Mouse (Mus musculus): ENCODE results near the gene Plet1. TPM values are rescaled to one million over a fixed set of nuclear protein-coding genes. Genes with fewer than 3 reads are reported as not detected.
A peak's percentile ranks its signal among the peaks of the same experiment; 100 is the strongest.

Gene Plet1
- total RNA-seq, 1 experiment from 2014 or later = 0.33 TPM

- DNase-seq = no peak
These were observed 1.3 kb downstream of the Plet1 start for GRCm38 (mm10) chr9:50495405-50496150.

DNA sequence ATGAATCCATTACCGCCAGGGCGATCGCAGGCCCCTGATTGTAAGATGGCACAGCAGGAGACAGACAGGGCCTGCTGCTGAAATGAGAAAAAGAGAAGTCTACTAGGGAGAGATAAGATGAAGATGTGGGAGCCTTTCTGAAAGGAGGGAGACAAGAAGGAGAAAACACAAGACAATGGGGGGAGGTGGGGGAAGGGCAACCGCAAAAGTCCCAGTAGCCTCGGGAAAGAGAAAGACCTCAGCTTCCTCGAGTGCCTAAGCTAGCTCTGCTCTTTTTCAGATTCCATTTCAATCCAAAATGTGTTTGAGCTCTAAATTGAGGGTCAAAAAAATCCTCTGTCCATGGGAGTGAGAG, 1.8 kb downstream of the Plet1 start:
- no peak for DNase-seq

DNA sequence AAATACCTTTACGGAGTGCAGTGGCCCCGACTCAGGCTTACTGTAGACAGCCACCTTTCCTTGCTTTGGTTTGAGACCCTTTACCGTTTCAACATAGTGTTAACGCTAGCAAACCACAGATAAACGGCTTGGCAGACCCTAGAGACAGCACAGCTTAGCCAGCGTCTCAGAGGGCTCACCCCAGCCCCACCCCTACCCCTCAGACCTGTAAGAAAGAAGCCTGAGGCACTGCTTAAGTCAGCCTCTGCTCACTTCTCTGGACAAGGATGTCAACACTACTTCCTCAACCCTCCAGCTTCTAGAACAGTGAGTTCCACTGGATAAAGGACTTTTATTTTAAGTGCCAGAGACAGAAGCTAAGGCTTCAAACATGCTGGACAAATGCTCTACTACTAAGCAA, 2.2 kb downstream of the Plet1 start:
- DNase-seq = no peak

- no peak for DNase-seq
These were observed 2.8 kb downstream of the Plet1 start for GRCm38 (mm10) chr9:50497076-50497475.

GRCm38 (mm10) chr9:50497536-50497935, 3.2 kb downstream of the Plet1 start:
- peak; percentile 35 for DNase-seq

- DNase-seq = no peak
These were observed 4.5 kb downstream of the Plet1 start for GRCm38 (mm10) chr9:50498815-50499214.

- no peak for DNase-seq
These were observed 5.5 kb downstream of the Plet1 start for GRCm38 (mm10) chr9:50499781-50500180.

DNA sequence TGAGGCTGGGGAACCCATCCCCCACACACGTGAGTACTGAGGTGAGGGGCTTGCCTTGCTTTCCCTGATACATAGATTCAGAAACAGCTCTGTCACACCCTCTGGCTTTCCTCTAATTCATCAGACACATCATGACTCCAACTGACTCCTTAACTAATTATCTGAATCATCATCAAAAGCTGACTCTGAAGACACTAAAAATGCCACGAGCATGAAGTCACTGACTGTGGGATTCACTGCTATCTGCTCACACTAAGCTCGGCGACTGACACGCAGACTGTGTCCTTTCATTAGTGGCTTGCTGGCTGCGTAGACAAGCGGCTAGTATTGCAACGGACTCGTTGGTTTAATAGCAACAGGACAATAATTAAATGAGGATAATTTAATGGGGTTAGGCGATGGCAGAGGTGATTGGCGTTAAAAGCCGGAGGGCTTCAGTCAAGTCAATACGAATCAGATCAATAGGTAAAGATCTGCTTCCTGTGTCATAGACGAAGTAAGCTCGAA, 6.2 kb downstream of the Plet1 start:
- no peak for DNase-seq

GRCm38 (mm10) chr9:50500974-50501501, 6.7 kb downstream of the Plet1 start:
- DNase-seq = no peak

DNA sequence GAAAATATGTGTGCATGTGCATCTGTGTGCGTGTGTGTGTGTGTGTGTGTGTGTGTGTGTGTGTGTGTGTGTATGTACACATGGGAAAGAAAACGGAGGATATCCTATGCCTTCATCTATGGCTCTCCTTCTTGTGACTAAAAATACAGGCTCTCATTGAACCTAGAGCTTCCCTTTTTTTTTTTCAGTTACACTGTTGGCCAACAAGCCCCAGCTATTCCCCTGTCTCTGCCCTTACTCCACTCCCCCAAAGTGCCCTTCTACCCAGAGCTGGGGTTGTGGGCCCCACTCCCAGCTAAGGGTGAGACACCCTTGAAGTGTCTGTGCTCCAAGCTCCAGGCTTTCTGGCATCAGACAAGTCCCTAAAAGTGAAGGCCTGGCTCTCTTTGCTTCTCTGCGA, 8.6 kb downstream of the Plet1 start:
- DNase-seq = no peak

- DNase-seq = no peak
These were observed 11.1 kb downstream of the Plet1 start for GRCm38 (mm10) chr9:50505405-50505804.

- DNase-seq = no peak
These were observed 13.2 kb downstream of the Plet1 start for GRCm38 (mm10) chr9:50507570-50507969.

GRCm38 (mm10) chr9:50515462-50515861, 21.1 kb downstream of the Plet1 start:
- no peak for DNase-seq

DNA sequence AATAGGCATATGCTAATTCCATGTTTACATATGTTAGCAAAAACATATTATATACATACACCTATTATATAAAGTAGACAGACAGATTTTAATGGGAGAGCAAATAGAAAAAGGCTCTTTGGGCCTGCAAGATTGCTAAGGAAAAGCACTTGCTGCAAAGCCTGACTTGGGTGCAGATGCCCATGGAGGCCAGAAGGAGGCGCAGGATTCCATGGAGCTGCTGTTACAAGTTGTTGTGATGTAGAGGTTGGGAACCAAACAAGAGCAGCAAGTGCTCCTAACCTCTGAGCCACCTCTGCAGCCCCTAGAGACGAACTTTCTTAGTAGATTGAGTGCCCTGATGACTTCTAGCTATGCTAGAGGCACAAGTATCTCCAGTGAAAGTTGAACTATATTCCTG, 24.5 kb downstream of the Plet1 start:
- DNase-seq = peak; percentile 48

DNA sequence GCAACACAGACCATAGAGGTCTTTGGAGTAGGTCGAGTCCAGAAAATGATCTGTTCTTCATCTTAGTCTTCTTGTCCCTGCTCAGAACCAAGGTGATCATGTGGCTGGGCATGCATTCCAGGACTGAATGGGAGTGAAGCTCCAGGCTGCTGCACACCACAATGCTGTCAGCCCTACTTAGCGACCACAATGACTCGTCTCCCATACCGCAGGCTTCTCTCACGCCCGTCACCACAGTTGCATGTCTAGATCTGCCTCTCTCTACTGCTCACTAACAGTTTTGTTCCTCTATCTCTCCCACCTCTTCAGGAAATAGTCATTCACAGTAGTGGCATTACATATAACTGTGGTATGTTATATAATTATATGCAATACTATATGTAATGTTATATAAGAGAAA, 26.4 kb downstream of the Plet1 start:
- DNase-seq = no peak

DNA sequence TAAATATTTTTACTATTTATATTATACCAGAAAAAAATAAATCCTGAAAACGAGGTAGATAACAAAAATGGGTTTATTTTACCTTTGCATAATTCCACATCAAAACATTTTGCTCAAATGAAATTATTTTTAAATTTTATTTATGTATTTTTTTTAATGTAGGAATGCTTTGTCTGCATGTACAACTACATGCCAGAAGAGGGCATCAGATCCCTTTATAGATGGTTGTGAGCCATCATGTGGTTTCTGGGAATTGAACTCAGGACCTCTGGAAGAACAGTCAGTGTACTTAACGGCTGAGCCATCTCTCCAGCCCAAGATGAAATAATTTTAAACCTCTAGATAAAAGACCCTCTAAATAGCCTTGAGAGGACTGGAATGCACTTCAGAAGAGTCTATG, 27.2 kb downstream of the Plet1 start:
- no peak for DNase-seq

DNA sequence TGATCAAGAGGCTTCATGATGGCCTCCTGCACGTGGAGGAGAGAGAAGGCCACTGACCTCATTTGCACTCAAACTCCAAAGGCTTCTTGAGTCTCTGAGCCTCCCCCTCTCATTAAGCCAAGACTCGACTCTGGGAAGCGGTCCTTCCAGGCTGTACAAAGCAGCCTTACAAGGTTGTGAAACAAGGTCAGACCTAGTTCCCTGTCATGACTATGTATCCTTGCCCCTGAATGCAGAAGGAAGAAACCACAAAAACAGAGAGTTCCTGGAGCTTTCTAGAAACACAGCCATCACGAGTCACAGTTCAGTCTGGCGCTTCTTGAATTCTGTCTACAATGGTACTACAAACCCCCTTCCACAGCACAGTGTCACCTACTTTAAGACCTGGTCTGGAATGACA, 28.2 kb downstream of the Plet1 start:
- no peak for DNase-seq

GRCm38 (mm10) chr9:50524936-50525335, 30.6 kb downstream of the Plet1 start:
- peak; percentile 57 for DNase-seq

DNA sequence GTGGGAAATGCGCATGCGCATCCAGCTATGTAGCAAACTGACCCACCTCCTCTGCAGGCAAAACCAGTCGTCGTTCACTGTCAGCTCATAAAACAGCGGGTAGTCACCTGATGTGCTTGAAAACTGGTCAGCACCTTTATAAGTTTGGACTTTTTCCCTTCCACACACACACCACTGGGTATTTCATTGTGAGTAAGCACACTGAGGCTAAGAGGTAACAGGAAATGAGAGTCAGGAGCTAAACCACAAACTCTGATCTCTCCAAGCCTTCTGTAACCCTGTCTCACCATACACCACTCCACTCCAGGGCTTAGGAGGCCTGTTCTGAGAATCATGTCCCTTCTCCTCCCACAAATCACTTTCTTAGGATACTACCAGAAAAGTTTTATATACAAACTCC, 31.3 kb downstream of the Plet1 start:
- no peak for DNase-seq

DNA sequence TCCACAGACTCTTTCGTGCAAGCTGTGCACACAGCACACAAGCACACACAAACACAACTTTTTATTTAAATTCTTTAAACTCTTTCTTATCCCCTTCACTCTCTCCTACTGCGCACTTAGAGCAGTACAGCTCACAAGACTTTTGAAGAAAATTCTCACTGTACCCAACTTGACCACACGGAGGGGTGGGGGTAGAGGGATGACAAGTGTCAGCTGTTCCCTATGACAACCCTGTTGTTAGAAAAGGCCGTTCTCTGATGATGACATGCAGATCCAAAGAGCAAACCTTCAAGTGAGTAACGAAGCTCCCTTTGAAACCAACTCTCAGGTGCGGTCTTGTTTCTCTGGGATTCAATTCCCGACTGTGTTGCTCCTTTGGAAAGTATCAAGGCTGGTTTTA, 33.5 kb downstream of the Plet1 start:
- no peak for DNase-seq

DNA sequence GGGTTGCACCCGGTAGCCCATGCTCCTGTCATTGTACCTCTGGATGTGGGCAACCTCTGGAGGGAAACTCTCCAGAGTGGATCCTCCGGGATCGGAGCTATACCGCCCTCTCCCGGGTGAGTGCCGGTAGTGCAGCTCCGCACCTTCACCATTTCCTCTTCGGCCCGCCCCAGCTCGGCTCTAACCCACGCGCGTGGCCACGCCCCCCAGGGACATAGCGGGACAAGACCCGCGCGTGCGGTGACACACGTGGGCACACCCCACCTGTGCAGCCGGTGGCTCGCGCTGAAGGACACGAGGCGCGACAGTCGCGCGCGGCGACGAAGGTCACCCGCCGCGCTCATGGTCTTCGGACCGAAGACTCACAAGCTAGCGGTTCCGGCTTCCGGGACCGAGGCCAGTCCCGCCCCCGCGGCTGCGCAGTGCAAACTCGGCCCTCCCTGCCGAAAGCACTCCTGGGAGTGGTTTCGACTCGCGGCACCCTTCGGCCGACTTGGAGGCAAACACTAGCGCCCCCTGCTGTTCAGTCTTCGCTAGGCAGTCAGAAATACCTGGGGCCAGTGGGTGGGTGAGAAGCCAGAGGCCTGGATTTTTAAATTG, 34.1 kb downstream of the Plet1 start, which contains the start of gene Pts:
Gene Pts, minus strand, starts transcription at position 432 of the 600 bp plus-strand sequence.
- peak; percentile 99 for DNase-seq

DNA sequence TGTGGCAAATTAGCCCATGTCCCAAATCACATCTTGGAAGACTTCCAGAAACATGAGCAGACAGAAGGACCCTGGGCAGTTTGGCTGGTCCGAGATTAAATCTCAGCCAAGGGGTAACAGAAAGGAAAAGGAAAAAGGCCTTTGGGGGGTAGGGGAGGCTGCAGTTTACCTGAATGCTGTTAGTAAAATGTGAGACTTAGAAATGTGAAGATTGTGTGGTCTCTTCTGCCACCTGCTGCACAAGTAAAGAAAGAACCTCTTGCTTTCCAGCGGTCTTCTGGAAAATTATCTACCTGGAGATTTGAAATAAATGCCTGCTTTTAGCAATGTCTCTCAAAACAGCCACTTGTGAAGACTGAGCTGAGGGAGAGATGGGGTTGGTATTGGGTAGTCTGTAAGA, 36.6 kb downstream of the Plet1 start:
- DNase-seq = peak; percentile 47

GRCm38 (mm10) chr9:50533328-50533727, 39.0 kb downstream of the Plet1 start:
- DNase-seq = no peak

GRCm38 (mm10) chr9:50533791-50534190, 39.5 kb downstream of the Plet1 start:
- DNase-seq = no peak

All from adrenal gland, postnatal 14 days (tissue).